Mouse (Mus musculus) CH12.LX (cell line): ENCODE data around the gene Ankar. TPM values are rescaled to one million over a fixed set of nuclear protein-coding genes. Genes with fewer than 3 reads are reported as not detected.
A peak's percentile ranks its signal among the peaks of the same experiment; 100 is the strongest.

Experiments
- DNase-seq: peaks from one replicate; pipeline ENCODE4 v3.0.0-alpha.2; 2013; ENCODE audit errors: extremely low read depth
- H3K27ac ChIP-seq: 2 replicates; pipeline ENCODE4 v1.5.1; 2012; ENCODE audit warnings: low read depth, mild to moderate bottlenecking, control low read depth, moderate library complexity; ENCODE audit not compliant: insufficient read depth
- H3K27me3 ChIP-seq: replicated peaks from 2 replicates; pipeline ENCODE3; 2012; ENCODE audit warnings: inconsistent platforms
- H3K36me3 ChIP-seq, 2 experiments: replicated peaks in 1 of 2; 2 replicates each; pipeline versions ENCODE3 to v1.6.1; 2012; ENCODE audit warnings: inconsistent platforms in 1 of 2, low read length in 1 of 2, mild to moderate bottlenecking in 1 of 2, mixed read lengths in 1 of 2, moderate library complexity in 1 of 2; ENCODE audit not compliant: control insufficient read depth in 1 of 2, insufficient read depth in 1 of 2
- H3K4me1 ChIP-seq, 2 experiments: 2 replicates each; pipeline ENCODE4 v1.6.1; 2012; ENCODE audit warnings: inconsistent platforms in 1 of 2, moderate library complexity in 1 of 2; ENCODE audit not compliant: insufficient read depth in 2 of 2, control insufficient read depth in 1 of 2
- H3K4me2 ChIP-seq: 2 replicates; pipeline ENCODE4 v1.6.1; 2012; ENCODE audit warnings: low read depth, mild to moderate bottlenecking, control low read depth; ENCODE audit not compliant: poor library complexity, insufficient read depth, severe bottlenecking
- H3K4me3 ChIP-seq, 3 experiments: fragments of 150-350 bp in 1 of 3; sonication (generic) in 1 of 3; replicated peaks in 1 of 3; 2 replicates each; pipeline versions ENCODE3 to v1.5.1; 2011 to 2012; ENCODE audit warnings: low read depth in 2 of 3, low read length in 2 of 3, mild to moderate bottlenecking in 2 of 3, moderate library complexity in 2 of 3, control low read depth in 1 of 3, improper control_type of control experiment in 1 of 3, inconsistent platforms in 1 of 3, mixed read lengths in 1 of 3; ENCODE audit not compliant: poor library complexity in 1 of 3
- H3K79me2 ChIP-seq: replicated peaks from 2 replicates; pipeline ENCODE4 v1.6.1; 2012; ENCODE audit warnings: mild to moderate bottlenecking, moderate library complexity; ENCODE audit not compliant: control insufficient read depth, poor library complexity, insufficient read depth, severe bottlenecking; ENCODE audit errors: extremely low read depth
- H3K9ac ChIP-seq: 2 replicates; pipeline ENCODE4 v1.6.1; 2012; ENCODE audit warnings: low read depth, mild to moderate bottlenecking, control low read depth, moderate library complexity; ENCODE audit not compliant: insufficient read depth
- H3K9me3 ChIP-seq: replicated peaks from 2 replicates; pipeline ENCODE3; 2012; ENCODE audit warnings: low read length, inconsistent platforms, mixed read lengths
- BHLHE40 ChIP-seq: IDR thresholded peaks from 2 replicates; pipeline ENCODE4 v1.6.1; 2011; ENCODE audit warnings: mild to moderate bottlenecking, low read depth, low read length, improper control_type of control experiment
- CTCF ChIP-seq, 2 experiments: IDR thresholded peaks in 1 of 2; conservative IDR thresholded peaks in 1 of 2; 2 replicates each; pipeline ENCODE4 v1.5.1; 2011 to 2012; ENCODE audit warnings: low read depth in 2 of 2, low read length in 2 of 2, improper control_type of control experiment in 1 of 2, inconsistent platforms in 1 of 2, mild to moderate bottlenecking in 1 of 2, moderate library complexity in 1 of 2
- EP300 ChIP-seq: IDR thresholded peaks from 2 replicates; pipeline ENCODE4 v1.6.1; 2011; ENCODE audit warnings: low read length, improper control_type of control experiment
- ETS1 ChIP-seq: conservative IDR thresholded peaks from 2 replicates; pipeline ENCODE4 v1.6.1; 2012; ENCODE audit warnings: low read depth, mild to moderate bottlenecking, inconsistent platforms, low read length, improper control_type of control experiment, moderate library complexity
- IRF4 ChIP-seq: IDR thresholded peaks from 2 replicates; pipeline ENCODE4 v1.6.1; 2014; ENCODE audit warnings: low read depth, mild to moderate bottlenecking, inconsistent platforms, low read length, improper control_type of control experiment
- MAFK ChIP-seq: IDR thresholded peaks from 2 replicates; pipeline ENCODE4 v1.6.1; 2011; ENCODE audit warnings: low read length, improper control_type of control experiment; ENCODE audit not compliant: insufficient replicate concordance
- NRF1 ChIP-seq: IDR thresholded peaks from 2 replicates; pipeline ENCODE4 v1.6.1; 2014; ENCODE audit warnings: low read depth, mild to moderate bottlenecking, inconsistent platforms, low read length, improper control_type of control experiment, moderate library complexity
- RCOR1 ChIP-seq: conservative IDR thresholded peaks from 2 replicates; pipeline ENCODE4 v1.6.1; 2012; ENCODE audit warnings: low read depth, mild to moderate bottlenecking, inconsistent platforms, low read length, improper control_type of control experiment
- USF1 ChIP-seq: IDR thresholded peaks from 2 replicates; pipeline ENCODE4 v1.6.1; 2014; ENCODE audit warnings: low read depth, mild to moderate bottlenecking, inconsistent platforms, low read length, improper control_type of control experiment
- dilution Hi-C: fragments of 300-500 bp; cut with MboI; formaldehyde crosslinking; loops from 2 replicates; pipeline ENCODE4 v1.14.3; 2020; ENCODE audit warnings: low sequenced_read_pairs; ENCODE audit not compliant: extremely low pct_unique_long_range_greater_than_20kb, extremely low pct_ligation_motif_present
- in situ Hi-C: fragments of 300-500 bp; cut with MboI; formaldehyde crosslinking; loops from 3 replicates; pipeline ENCODE4 v1.14.3; 2019; ENCODE audit warnings: low sequenced_read_pairs, low pct_ligation_motif_present, low pct_unique_long_range_greater_than_20kb, mixed read lengths
- polyA plus RNA-seq: library from polyadenylated mRNA; unstranded; fragments of >175 nt; gene quantifications from 2 replicates; pipeline ENCODE4 v1.2.1, GENCODE M21; 2012; ENCODE audit warnings: low read depth; ENCODE audit not compliant: insufficient read length
- total RNA-seq, 2 experiments: library from RNA; depleted of rRNA; stranded (reverse); fragments of 300-350 nt in 1 of 2; fragments of >200 nt in 1 of 2; gene quantifications; 2 replicates each; pipeline ENCODE4 v1.2.3; 2012 to 2014

The Ankar gene
- total and polyA plus RNA-seq, 3 experiments = not detected

GRCm38 (mm10) chr1:72612172-72612571 lies 88.2 kb downstream of the Ankar start:
- dilution Hi-C loops = no loop called here
- TF ChIP-seq BHLHE40 (no peak), MAFK (no peak), EP300 (no peak)
- Histone ChIP-seq H3K36me3 (peaks cover 78 to 98% of the 10 kb centered on the region in 2 experiments), H3K79me2 (no peaks in the 10 kb centered on the region), H3K4me1 (peaks cover 0 to 19% of the 10 kb centered on the region in 2 experiments; a peak in 2 of 4 replicates), H3K4me3 (no peak overlapping the region), H3K9ac (no peak overlapping the region), H3K27me3 (no peaks in the 10 kb centered on the region), H3K27ac (no peak overlapping the region), H3K9me3 (no peaks in the 10 kb centered on the region), H3K4me2 (no peak overlapping the region)
- in situ Hi-C loops = no loop called here
- DNase-seq = no peak

- no peak for DNase-seq
- dilution Hi-C loops (no loop called here), in situ Hi-C loops (no loop called here)
- no peak for TF ChIP-seq ETS1
- peak in 1 of 2 experiments; percentile 20; a peak in 1 of 4 replicates for TF ChIP-seq CTCF (conservative IDR thresholded peaks at IDR 0.05 in 1 of 2, IDR thresholded peaks at IDR 0.05 in 1 of 2; ENCODE audit: low read depth in 2 of 2, low read length in 2 of 2)
- Histone ChIP-seq H3K36me3 (peaks cover 72 to 98% of the 10 kb centered on the region in 2 experiments), H3K9ac (no peak overlapping the region), H3K27me3 (no peaks in the 10 kb centered on the region), H3K9me3 (no peaks in the 10 kb centered on the region), H3K4me1 (peaks cover 0 to 32% of the 10 kb centered on the region in 2 experiments; a peak in 2 of 4 replicates), H3K27ac (no peak overlapping the region), H3K4me3 (no peak overlapping the region), H3K79me2 (no peaks in the 10 kb centered on the region), H3K4me2 (no peak overlapping the region)
Measured at GRCm38 (mm10) chr1:72609887-72610877, 90.2 kb downstream of the Ankar start.

- in situ Hi-C loops = no loop called here
- Histone ChIP-seq H3K9me3 (no peaks in the 10 kb centered on the region), H3K4me2 (no peak overlapping the region), H3K79me2 (no peaks in the 10 kb centered on the region), H3K27ac (no peak overlapping the region), H3K36me3 (peaks cover 67 to 98% of the 10 kb centered on the region in 2 experiments), H3K27me3 (no peaks in the 10 kb centered on the region), H3K4me1 (peaks cover 0 to 32% of the 10 kb centered on the region in 2 experiments; a peak in 2 of 4 replicates), H3K4me3 (no peak overlapping the region), H3K9ac (no peak overlapping the region)
- DNase-seq = no peak
- TF ChIP-seq IRF4 = no peak
- TF ChIP-seq NRF1 = no peak
- no peak for TF ChIP-seq RCOR1
- TF ChIP-seq USF1 = no peak
- dilution Hi-C loops = no loop called here
Measured at GRCm38 (mm10) chr1:72609129-72609528, 91.2 kb downstream of the Ankar start.
